Mouse (Mus musculus): ENCODE measurements around the gene Cog3.

Cog3 gene

DNA sequence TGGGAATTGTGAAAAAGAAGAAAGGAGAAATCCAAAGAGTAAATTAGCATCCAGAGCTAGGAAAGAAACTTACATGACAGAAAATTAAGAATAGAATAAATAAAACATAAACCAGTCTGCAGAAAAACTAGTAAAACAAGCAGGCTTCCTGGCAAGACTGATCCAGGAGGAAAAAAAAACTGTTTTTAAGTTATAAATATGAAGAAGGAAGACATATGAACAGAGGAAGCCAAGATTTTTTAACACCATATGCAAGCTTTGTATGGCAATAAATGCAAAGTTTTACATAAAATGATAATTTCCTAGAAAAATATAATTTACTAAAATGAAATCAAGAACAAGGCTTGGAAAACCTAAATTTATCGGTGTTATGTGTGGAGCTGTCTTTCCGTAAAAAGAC is 63.9 kb downstream of the Cog3 start:
- DNase-seq (ENCODE audit: low spot score), result no peak

DNA sequence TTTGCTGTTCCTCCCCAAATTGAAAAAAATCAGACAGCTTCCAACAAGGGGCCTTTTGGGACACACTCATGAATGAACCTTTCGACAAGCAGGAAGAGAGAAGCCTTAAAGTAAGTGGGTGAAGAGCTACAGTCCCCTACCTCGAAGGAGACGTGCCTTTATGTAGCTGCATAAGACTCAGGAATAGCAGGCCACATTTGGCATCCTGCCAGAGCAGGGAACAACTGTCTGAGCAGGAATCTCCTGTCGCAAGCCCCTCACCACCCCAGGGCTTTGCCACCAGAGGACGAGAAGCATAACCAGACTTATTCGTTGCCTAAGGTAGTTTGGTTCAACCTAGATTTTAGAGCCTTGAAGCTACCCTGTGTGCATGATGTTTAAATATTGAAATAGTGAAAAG is 78.0 kb downstream of the Cog3 start:
- DNase-seq (ENCODE audit: low spot score), result no peak

DNA sequence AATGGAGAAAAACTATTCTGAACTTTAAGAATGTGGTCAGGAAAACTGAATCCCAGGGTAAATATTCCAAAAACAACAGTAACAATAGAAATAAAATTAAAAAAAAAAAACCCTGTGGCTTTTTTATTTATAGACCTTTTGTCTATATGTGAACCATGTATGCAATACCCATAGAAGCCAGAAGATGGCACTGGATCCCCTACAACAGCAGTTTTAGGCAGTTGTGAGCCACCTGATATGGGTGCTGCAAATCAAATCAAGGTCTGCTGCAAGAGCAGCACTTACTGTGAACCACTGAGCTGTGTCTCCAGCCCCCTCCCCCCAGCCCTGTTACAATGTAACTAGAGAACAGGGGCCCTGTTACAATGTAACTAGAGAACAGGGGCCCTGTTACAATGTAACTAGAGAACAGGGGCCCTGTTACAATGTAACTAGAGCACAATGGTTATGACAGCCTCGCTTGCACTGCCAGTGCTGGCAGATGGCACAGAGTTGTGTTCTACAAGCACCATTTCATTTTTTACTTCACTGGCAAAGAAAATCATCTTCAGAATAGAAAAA is 85.2 kb downstream of the Cog3 start:
- DNase-seq (ENCODE audit: low spot score), result no peak

DNA sequence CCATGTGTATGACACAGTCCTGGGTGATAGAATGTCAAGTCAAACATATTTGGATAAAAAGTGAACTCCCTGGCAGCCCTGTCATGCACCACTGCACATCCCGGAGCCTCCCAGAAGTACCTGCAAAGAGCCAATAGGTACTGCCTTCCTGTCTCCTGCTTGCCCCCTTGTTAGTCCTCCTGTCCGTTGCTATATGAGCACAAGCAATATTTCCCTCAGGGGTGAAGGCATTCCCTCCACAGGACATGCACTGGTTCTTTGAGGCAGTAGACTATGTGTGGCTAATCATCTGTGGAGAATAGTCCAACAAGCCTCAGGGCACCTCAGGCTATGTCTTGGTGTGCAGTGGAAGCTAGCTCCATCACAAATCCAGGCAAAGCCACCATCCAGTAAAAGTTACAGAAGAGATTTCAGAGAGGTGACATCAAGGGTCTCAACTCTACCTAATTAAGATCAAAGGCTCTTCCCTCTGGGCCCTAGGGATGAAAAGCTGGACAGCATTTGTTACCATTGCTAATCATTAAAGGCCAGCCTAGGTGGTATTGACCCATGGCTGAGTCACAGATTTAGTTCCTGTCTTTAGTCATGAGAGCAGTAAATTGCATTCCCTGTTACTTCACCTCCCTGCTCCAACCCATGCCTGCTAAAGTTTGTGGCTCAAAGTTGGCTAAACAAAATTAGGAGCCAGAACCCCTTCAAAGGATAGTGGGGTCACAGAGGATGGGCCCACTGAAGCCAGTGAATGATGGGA is 88.7 kb downstream of the Cog3 start:
- DNase-seq (ENCODE audit: low spot score), result no peak

DNA sequence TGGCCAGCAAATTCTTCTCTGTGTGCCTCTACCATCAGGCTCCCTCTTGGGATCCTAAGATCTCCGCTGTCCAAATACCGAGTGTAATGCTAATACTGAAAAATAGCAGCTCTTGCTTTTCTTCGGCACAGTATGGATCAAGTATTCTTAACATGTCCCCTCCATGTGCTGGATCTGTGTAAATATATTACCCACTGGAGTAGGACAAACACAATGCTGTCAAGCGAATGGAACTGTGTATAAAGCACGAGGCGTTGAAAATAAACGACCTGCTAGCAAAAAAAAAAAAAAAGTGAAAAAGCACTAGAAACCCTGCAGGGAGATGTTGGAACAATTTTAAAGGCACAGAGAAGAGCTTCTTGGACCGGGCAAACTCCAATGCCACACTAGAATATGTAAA is 92.8 kb downstream of the Cog3 start:
- no peak for DNase-seq (ENCODE audit: low spot score)

DNA sequence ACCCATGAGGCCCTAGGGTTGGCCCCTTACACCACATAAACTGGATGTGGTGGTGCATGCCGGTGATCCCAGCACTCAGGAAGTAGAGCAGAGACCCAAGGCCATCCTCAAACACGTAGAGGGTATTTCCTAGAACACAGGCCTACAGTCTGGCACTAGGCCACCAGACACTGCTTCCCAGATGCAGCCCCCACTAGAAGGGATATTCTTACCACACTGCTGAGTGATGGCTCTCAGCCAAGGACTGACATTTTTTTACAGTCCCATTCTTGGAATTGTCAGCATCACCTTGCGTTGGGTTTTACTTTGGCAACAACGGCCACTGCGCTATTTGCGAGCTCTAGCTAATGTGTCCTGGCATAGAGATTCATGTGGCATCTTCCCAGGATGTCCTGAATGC is 93.4 kb downstream of the Cog3 start:
- no peak for DNase-seq (ENCODE audit: low spot score)

Measured in urinary bladder, postnatal 14 days (tissue).